Mouse (Mus musculus) brain, embryonic 14.5 days (tissue): Measurements from ENCODE around the gene Kxd1.

ENCODE experiments used
- CTCF ChIP-seq: fragments of 200-500 bp; IDR thresholded peaks from 2 replicates; pipeline ENCODE4 v1.5.1; 2012; ENCODE audit warnings: inconsistent platforms, mild to moderate bottlenecking, moderate library complexity, borderline replicate concordance; ENCODE audit not compliant: insufficient read depth, insufficient read length; ENCODE audit errors: extremely low read depth
- POLR2A ChIP-seq: fragments of 200-500 bp; IDR thresholded peaks from 2 replicates; pipeline ENCODE4 v1.6.1; 2012; ENCODE audit warnings: mild to moderate bottlenecking, inconsistent platforms, borderline replicate concordance; ENCODE audit not compliant: poor library complexity, insufficient read depth, insufficient read length, severe bottlenecking; ENCODE audit errors: extremely low read depth

- TF ChIP-seq CTCF (no peak), POLR2A (no peak)
Measured at GRCm38 (mm10) chr8:70546412-70546811, 18.7 kb upstream of the Kxd1 start.
